ENCODE assay signal across 8 mouse cellular contexts in genomic region chr3:31096155-31097101, GRCm38 (mm10). TPM values are rescaled to one million over a fixed set of nuclear protein-coding genes. Genes with fewer than 3 reads are reported as not detected.
DNase-seq lines count a peak whose midpoint lies in the region; ATAC-seq and TF ChIP-seq lines count a peak whose summit lies in the region.

No protein-coding gene starts in this region.

- no peaks in the 10 kb centered on the region for H3K27me3 ChIP-seq in heart, embryonic 13.5 days (replicated peaks)
- no peaks in the 10 kb centered on the region for H3K27me3 ChIP-seq in E14TG2a.4 (ENCODE audit: insufficient read depth, low read length)
- no peaks in the 10 kb centered on the region for H3K27me3 ChIP-seq in forebrain, embryonic 13.5 days
- no peaks in the 10 kb centered on the region for H3K27me3 ChIP-seq in liver, embryonic 14.5 days (ENCODE audit: control insufficient read depth, insufficient read depth, low read length)

- no peak for TF ChIP-seq CTCF in E14TG2a.4 (conservative IDR thresholded peaks at IDR 0.05; ENCODE audit: low read length)
- no peak for TF ChIP-seq CTCF in liver, embryonic 14.5 days (IDR thresholded peaks at IDR 0.05; ENCODE audit: low read depth)

- WGBS in heart, embryonic 13.5 days: 43% methylated on average over 10 of the region's 10 CpGs
- 44% methylated on average over 10 of the region's 10 CpGs for WGBS in forebrain, embryonic 13.5 days
- 45% methylated on average over 10 of the region's 10 CpGs for WGBS in liver, embryonic 14.5 days (ENCODE audit: insufficient replicate concordance)

- no peaks in the 10 kb centered on the region for H3K9me3 ChIP-seq in heart, embryonic 13.5 days
- H3K9me3 ChIP-seq in E14TG2a.4 (ENCODE audit: low read length): no peaks in the 10 kb centered on the region
- H3K9me3 ChIP-seq in forebrain, embryonic 13.5 days (replicated peaks): no peaks in the 10 kb centered on the region
- no peaks in the 10 kb centered on the region for H3K9me3 ChIP-seq in liver, embryonic 14.5 days (ENCODE audit: control insufficient read depth, low read length)

- H3K4me2 ChIP-seq in heart, embryonic 13.5 days: peak overlapping the region; percentile 89
- peak overlapping the region; percentile 80 for H3K4me2 ChIP-seq in forebrain, embryonic 13.5 days
- H3K4me2 ChIP-seq in liver, embryonic 14.5 days (ENCODE audit: low read depth): peak overlapping the region; percentile 75

- no peak for DNase-seq in heart, postnatal 14 days
- no peak for DNase-seq in liver, embryonic 14.5 days (ENCODE audit: low read depth in 3 of 3, low spot score in 3 of 3)
- no peak for DNase-seq in adipocyte (ENCODE audit: low spot score)
- DNase-seq in frontal cortex, postnatal 36 days (ENCODE audit: low spot score in 2 of 2): no peak
- no peak for DNase-seq in left cerebral cortex, postnatal 14 days (ENCODE audit: low spot score in 2 of 2)

- H3K4me1 ChIP-seq in heart, embryonic 13.5 days: peaks cover 52% of the 10 kb centered on the region
- H3K4me1 ChIP-seq in E14TG2a.4 (replicated peaks; ENCODE audit: low read depth, low read length): peaks cover 72% of the 10 kb centered on the region
- peaks cover 53% of the 10 kb centered on the region for H3K4me1 ChIP-seq in forebrain, embryonic 13.5 days
- peaks cover 10 to 14% of the 10 kb centered on the region in 2 experiments for H3K4me1 ChIP-seq in liver, embryonic 14.5 days (replicated peaks; ENCODE audit: control insufficient read depth in 2 of 2, insufficient read depth in 2 of 2, low read length in 1 of 2)

- intact Hi-C loops in heart, postnatal 14 days (cut with DNase I): loop anchor here (5.0 kb wide), 1 partner anchor 41 kb away; no protein-coding TSS in a partner anchor
- intact Hi-C loops in left cerebral cortex, postnatal 14 days (cut with DNase I): no loop called here

- ATAC-seq in heart, embryonic 13.5 days (ENCODE audit: extremely low read depth, insufficient number of reproducible peaks, low FRiP score, low TSS enrichment): no peak
- ATAC-seq in forebrain, embryonic 13.5 days: no peak
- no peak for ATAC-seq in liver, embryonic 14.5 days (ENCODE audit: insufficient read depth)

- H3K4me3 ChIP-seq in heart, embryonic 13.5 days: peak overlapping the region; percentile 99
- peak overlapping the region; percentile 99 for H3K4me3 ChIP-seq in E14TG2a.4 (replicated peaks; ENCODE audit: low read length)
- H3K4me3 ChIP-seq in forebrain, embryonic 13.5 days: peak overlapping the region; percentile 99
- peak overlapping the region; percentile 79 to 82 for H3K4me3 ChIP-seq in liver, embryonic 14.5 days (ENCODE audit: insufficient read depth in 1 of 2, low read depth in 2 of 2, low read length in 2 of 2)

- H3K9ac ChIP-seq in heart, embryonic 13.5 days: peak overlapping the region; percentile 97
- H3K9ac ChIP-seq in forebrain, embryonic 13.5 days: peak overlapping the region; percentile 94
- peak overlapping the region; percentile 84 for H3K9ac ChIP-seq in liver, embryonic 14.5 days (replicated peaks)

- H3K27ac ChIP-seq in heart, embryonic 13.5 days (replicated peaks): peak overlapping the region; percentile 100
- H3K27ac ChIP-seq in forebrain, embryonic 13.5 days: peak overlapping the region; percentile 100
- H3K27ac ChIP-seq in liver, embryonic 14.5 days: no peak overlapping the region

- peaks cover 16% of the 10 kb centered on the region for H3K36me3 ChIP-seq in heart, embryonic 13.5 days
- peaks cover 44% of the 10 kb centered on the region for H3K36me3 ChIP-seq in E14TG2a.4 (ENCODE audit: insufficient read depth, low read length)
- H3K36me3 ChIP-seq in forebrain, embryonic 13.5 days (ENCODE audit: poor library complexity, severe bottlenecking): peaks cover 9% of the 10 kb centered on the region; the same call in 1 of the 2 replicates
- no peaks in the 10 kb centered on the region for H3K36me3 ChIP-seq in liver, embryonic 14.5 days (replicated peaks; ENCODE audit: control insufficient read depth, insufficient read depth, low read depth)

- TF ChIP-seq EP300 in liver, embryonic 14.5 days (IDR thresholded peaks at IDR 0.05; ENCODE audit: low read depth): no peak

RNA-seq across cellular contexts. Expression of gene Skil, which starts 1.6 kb away (rescaled TPM):
- 14.7 and 16.3 TPM in 2 replicates for polyA plus RNA-seq in heart, embryonic 13.5 days (2015; fragmentation: Nextera tagmentation; extraction: Ambion mirVana)
- total RNA-seq in heart, postnatal 14 days (2021): 10 to 100 TPM; 19.6 to 23.4 TPM
- 31.4 and 32.3 TPM in 2 replicates for polyA plus RNA-seq in forebrain, embryonic 13.5 days (2015; fragmentation: Nextera tagmentation; extraction: Ambion mirVana)
- polyA plus RNA-seq in liver, embryonic 14.5 days (2012; rRNA removed): 1.6 and 2.7 TPM in 2 replicates
- polyA plus RNA-seq in liver, embryonic 14.5 days (2014; fragmentation: Nextera tagmentation; extraction: Ambion mirVana): 4.2 and 4.3 TPM in 2 replicates
- total RNA-seq in left cerebral cortex, postnatal 14 days (2021): 10 to 100 TPM; 63.1 to 64.6 TPM

RNA-seq across cellular contexts. Expression of gene Cldn11, which starts 53.3 kb away (rescaled TPM):
- polyA plus RNA-seq in heart, embryonic 13.5 days (2015; fragmentation: Nextera tagmentation; extraction: Ambion mirVana): 4.8 and 7.3 TPM in 2 replicates
- 1 to 10 TPM in 1 of 2 experiments, under 1 TPM in 1; 0.83 to 1.9 TPM for total RNA-seq in heart, postnatal 14 days (2021)
- 26.6 and 35.9 TPM in 2 replicates for polyA plus RNA-seq in forebrain, embryonic 13.5 days (2015; fragmentation: Nextera tagmentation; extraction: Ambion mirVana)
- 0.06 and 0.09 TPM in 2 replicates for polyA plus RNA-seq in liver, embryonic 14.5 days (2012; rRNA removed)
- not detected in 2 replicates for polyA plus RNA-seq in liver, embryonic 14.5 days (2014; fragmentation: Nextera tagmentation; extraction: Ambion mirVana)
- total RNA-seq in left cerebral cortex, postnatal 14 days (2021): 100 to 1,000 TPM in 1 of 2 experiments, 10 to 100 TPM in 1; 80.3 to 138 TPM
